Mouse (Mus musculus) midbrain, embryonic 15.5 days (tissue): ENCODE data around the gene Pomc. TPM values are rescaled to one million over a fixed set of nuclear protein-coding genes. Genes with fewer than 3 reads are reported as not detected.

Source experiments
- ATAC-seq: fragments of 200-750 bp; cut with Nextera tagmentation; replicated peaks from 2 replicates; pipeline ENCODE4 v1.8.0; 2017; ENCODE audit warnings: moderate TSS enrichment
- H3K27ac ChIP-seq: fragments of 300-500 bp; sonication (generic); 2 replicates; pipeline ENCODE4 v1.5.1; 2015; ENCODE audit warnings: mild to moderate bottlenecking, inconsistent platforms
- H3K27me3 ChIP-seq: fragments of 300-500 bp; sonication (generic); replicated peaks from 2 replicates; pipeline ENCODE4 v1.6.1; 2015; ENCODE audit warnings: inconsistent platforms
- H3K36me3 ChIP-seq: fragments of 300-500 bp; sonication (generic); replicated peaks from 2 replicates; pipeline ENCODE4 v1.6.1; 2015; ENCODE audit warnings: inconsistent platforms
- H3K4me1 ChIP-seq: fragments of 300-500 bp; sonication (generic); 2 replicates; pipeline ENCODE4 v1.6.1; 2015; ENCODE audit warnings: inconsistent platforms
- H3K4me2 ChIP-seq: fragments of 300-500 bp; sonication (generic); 2 replicates; pipeline ENCODE4 v1.6.1; 2015; ENCODE audit warnings: inconsistent platforms, mild to moderate bottlenecking, moderate library complexity
- H3K4me3 ChIP-seq: fragments of 300-500 bp; sonication (generic); 2 replicates; pipeline ENCODE4 v1.5.1; 2015; ENCODE audit warnings: mild to moderate bottlenecking, inconsistent platforms
- H3K9ac ChIP-seq: fragments of 300-500 bp; sonication (generic); 2 replicates; pipeline ENCODE4 v1.6.1; 2015; ENCODE audit warnings: mild to moderate bottlenecking, inconsistent platforms
- H3K9me3 ChIP-seq: fragments of 300-500 bp; sonication (generic); 2 replicates; pipeline ENCODE4 v1.6.1; 2016; ENCODE audit warnings: inconsistent platforms
- WGBS: fragments of 180-500 bp; shearing (Covaris S2); methylation state at CpG from one replicate; pipeline ENCODE4 v1.1.7; 2015; ENCODE audit warnings: mixed read lengths; 5-methylcytosine and 5-hydroxymethylcytosine counted together
- polyA plus RNA-seq: library from polyadenylated mRNA; unstranded; fragments of >200 nt; fragmentation: Nextera tagmentation; extraction: Ambion mirVana; gene quantifications from 2 replicates; pipeline ENCODE4 v1.2.1, GENCODE M21; 2015

The Pomc gene
- polyA plus RNA-seq, 1 experiment from 2014 or later = 5.0 TPM

- Histone ChIP-seq H3K9me3 (no peaks in the 10 kb centered on the region), H3K4me3 (no peak overlapping the region), H3K4me1 (peaks cover 26% of the 10 kb centered on the region; the same call in 1 of the 2 replicates), H3K36me3 (no peaks in the 10 kb centered on the region), H3K4me2 (0 out of 2 replicates have a peak overlapping the region, but pooled peaks have one; percentile 2), H3K9ac (no peak overlapping the region), H3K27ac (peak overlapping the region; percentile 32), H3K27me3 (no peaks in the 10 kb centered on the region)
- 34% methylated on average over 12 of the region's 12 CpGs for WGBS
- no peak for ATAC-seq
Measured at GRCm38 (mm10) chr12:4008731-4009130, 54.0 kb downstream of the Pomc start.

Other genes starting within 250 kb of the Pomc start
- gene Dnmt3a, start 148.9 kb upstream of the Pomc start, polyA plus RNA-seq = 144 and 152 TPM in 2 replicates
- gene Efr3b, start 84.0 kb downstream of the Pomc start, polyA plus RNA-seq = 47.8 and 51.7 TPM in 2 replicates
- gene Dnajc27, start 127.6 kb downstream of the Pomc start, polyA plus RNA-seq = 20.5 and 22.4 TPM in 2 replicates
- 13.5 and 14.7 TPM in 2 replicates for gene Adcy3, start 178.2 kb downstream of the Pomc start, polyA plus RNA-seq